Mouse (Mus musculus) urinary bladder, adult 18-20 months (tissue): ENCODE results near the gene Dhrs2.

Source experiments
- DNase-seq, 2 experiments: peaks; one replicate each; pipeline ENCODE4 v3.0.0; 2022; ENCODE audit warnings: low spot score in 2 of 2, mixed read lengths in 2 of 2

The Dhrs2 gene

DNA sequence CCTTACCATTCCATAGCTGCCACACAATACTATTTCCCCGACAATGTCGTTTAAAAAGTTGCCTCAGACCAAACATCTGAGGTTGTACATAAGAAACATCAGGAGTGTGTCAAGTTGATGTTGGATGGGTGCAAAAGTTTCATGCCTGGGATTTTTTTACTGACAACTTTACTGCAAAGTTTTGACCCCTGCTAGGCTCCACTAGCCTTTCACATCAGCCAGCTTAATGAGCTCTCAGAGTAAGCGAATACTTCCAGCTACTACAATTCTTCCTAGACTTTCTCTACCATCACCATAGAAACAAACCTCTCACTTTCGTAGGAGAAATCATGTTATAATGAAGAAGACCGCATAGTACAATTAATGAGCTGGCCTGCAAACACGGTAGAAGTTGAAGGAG is 26.5 kb downstream of the Dhrs2 start:
- no peak for DNase-seq

DNA sequence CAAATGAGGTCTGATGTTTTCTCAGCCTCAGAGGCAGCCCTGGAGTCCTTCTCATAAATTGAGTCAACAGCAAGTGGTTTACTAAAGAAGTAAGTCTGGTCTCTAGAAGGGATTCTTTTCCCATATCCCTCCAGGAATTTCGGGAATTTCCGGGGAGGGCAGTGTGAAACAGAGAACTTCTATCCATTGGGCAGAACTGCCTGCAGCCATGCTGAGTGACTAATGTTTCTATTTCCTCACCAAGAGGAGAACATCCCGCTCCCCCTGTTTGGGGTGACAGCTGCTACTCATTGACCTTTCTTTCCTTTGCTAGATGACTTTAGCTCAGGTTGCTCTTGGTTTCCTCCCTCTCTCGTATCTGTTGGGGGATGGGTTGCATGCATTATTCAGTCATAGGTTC is 31.8 kb downstream of the Dhrs2 start:
- no peak for DNase-seq

GRCm38 (mm10) chr14:55255443-55255842 is 33.6 kb downstream of the Dhrs2 start:
- no peak for DNase-seq

GRCm38 (mm10) chr14:55271158-55271557 is 49.4 kb downstream of the Dhrs2 start:
- DNase-seq: peak; percentile 7 to 24

DNA sequence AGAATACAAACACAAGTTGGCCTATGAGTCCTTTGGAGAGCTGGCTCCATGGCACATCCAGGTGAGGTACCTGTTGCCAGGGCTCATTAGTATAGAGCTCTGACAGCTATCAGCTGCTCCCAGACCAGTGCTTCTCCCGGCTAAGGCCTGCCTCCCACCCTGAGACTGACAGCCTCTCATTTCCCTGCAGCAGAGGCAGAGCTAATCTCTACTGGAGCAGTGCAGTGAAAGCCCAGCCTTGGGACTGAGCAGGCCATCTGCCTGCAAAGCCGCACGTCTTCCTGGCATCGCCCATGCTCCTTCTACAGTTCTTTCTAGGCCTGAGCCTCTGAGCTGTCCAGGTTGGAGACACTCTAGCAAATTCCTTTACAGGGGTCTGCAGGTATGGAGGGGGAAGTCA is 51.2 kb downstream of the Dhrs2 start:
- no peak for DNase-seq

DNA sequence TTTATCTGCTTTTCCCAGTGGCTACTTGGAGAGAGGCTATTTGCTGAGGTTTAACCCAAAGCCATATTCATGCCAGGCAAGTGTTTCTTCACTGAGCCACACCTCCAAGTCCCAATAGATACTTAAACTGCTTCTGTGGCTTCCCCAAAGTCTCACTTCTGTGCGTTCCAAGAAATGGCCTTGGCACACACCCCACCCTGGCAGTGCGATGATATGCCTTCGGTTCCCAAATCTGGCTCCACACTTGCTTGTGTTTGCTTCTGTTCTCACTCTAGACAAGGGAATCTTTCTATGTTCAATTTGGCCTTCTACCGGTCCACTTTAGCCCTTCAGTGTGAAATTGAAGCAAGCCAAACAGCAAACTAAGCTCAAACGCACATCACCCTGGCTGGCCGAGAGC is 53.0 kb downstream of the Dhrs2 start:
- no peak for DNase-seq

DNA sequence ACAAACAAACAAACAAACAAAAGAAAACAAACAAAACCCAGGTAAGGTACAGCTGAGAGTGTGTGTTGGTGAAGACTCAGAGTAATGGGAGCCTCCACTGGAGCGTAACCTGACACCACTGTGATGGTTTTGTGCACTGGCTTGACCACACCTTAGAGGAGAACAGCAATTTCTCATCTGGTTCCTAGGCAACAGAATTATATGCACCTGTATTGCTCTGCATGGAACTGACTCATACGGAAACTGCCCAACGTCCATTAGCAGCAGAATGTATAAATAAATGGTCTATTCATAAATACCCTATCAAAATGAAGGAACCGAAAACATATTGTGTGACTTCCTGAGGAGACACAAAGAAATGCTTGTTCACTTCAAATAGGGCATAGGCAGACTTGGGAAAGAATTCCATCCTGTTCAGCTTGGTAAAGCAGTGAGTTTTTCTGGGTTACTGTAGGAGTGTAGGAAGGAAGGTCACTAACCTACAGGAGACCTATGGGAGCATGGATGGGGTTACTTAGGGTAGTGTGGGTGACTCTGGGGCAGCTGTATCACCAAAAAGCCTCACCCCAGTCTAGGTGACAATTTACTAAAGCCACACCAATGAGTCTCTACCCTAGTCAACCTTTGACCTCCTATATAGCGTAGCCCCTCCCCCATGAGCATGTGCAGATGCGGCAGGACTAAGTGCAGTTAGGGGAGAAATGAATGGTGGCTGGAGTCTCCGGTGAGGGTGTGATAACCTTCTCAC is 57.7 kb downstream of the Dhrs2 start:
- no peak for DNase-seq
